Mouse (Mus musculus) kidney, adult 2 months (tissue): ENCODE measurements around the gene Zfp553. TPM values are rescaled to one million over a fixed set of nuclear protein-coding genes. Genes with fewer than 3 reads are reported as not detected.

ENCODE experiments used
- DNase-seq: peaks from one replicate; pipeline ENCODE4 v3.0.0; 2021
- H3K27ac ChIP-seq: fragments of 200-500 bp; 2 replicates; pipeline ENCODE4 v1.5.1; 2012; ENCODE audit warnings: low read depth, low read length, control low read depth, inconsistent platforms; ENCODE audit not compliant: insufficient read depth
- H3K27me3 ChIP-seq: fragments of 200-500 bp; replicated peaks from 2 replicates; pipeline ENCODE4 v1.6.1; 2012; ENCODE audit warnings: mild to moderate bottlenecking, moderate library complexity, low read length, inconsistent platforms; ENCODE audit not compliant: control insufficient read depth, insufficient read depth
- H3K36me3 ChIP-seq: fragments of 200-500 bp; 2 replicates; pipeline ENCODE4 v1.6.1; 2012; ENCODE audit warnings: mild to moderate bottlenecking, moderate library complexity, low read length, inconsistent platforms; ENCODE audit not compliant: control insufficient read depth, insufficient read depth
- H3K4me1 ChIP-seq: fragments of 200-500 bp; 2 replicates; pipeline ENCODE4 v1.6.1; 2011; ENCODE audit warnings: low read length; ENCODE audit not compliant: control insufficient read depth, insufficient read depth
- H3K4me3 ChIP-seq: fragments of 200-500 bp; 2 replicates; pipeline ENCODE4 v1.5.1; 2011; ENCODE audit warnings: mild to moderate bottlenecking, low read depth, low read length, control low read depth; ENCODE audit not compliant: insufficient read depth
- CTCF ChIP-seq: fragments of 200-500 bp; conservative IDR thresholded peaks from 2 replicates; pipeline ENCODE4 v1.5.1; 2011; ENCODE audit warnings: low read depth, mild to moderate bottlenecking, control low read depth, low read length, moderate library complexity, mixed read lengths; ENCODE audit not compliant: insufficient read depth, insufficient read length
- POLR2A ChIP-seq: fragments of 200-500 bp; IDR thresholded peaks from one replicate; pipeline ENCODE4 v1.6.1; 2011; ENCODE audit warnings: low read depth, low read length, control low read depth
- WGBS: fragments of 180-500 bp; shearing (Covaris S2); methylation state at CpG from one replicate; pipeline ENCODE4 v1.1.7; 2018; 5-methylcytosine and 5-hydroxymethylcytosine counted together
- polyA plus RNA-seq: library from polyadenylated mRNA; depleted of rRNA; stranded (reverse); fragments of >200 nt; gene quantifications from 2 replicates; pipeline ENCODE4 v1.2.3, GENCODE M21; 2012

Gene Zfp553
- polyA plus RNA-seq, 1 experiment = 7.9 TPM

DNA sequence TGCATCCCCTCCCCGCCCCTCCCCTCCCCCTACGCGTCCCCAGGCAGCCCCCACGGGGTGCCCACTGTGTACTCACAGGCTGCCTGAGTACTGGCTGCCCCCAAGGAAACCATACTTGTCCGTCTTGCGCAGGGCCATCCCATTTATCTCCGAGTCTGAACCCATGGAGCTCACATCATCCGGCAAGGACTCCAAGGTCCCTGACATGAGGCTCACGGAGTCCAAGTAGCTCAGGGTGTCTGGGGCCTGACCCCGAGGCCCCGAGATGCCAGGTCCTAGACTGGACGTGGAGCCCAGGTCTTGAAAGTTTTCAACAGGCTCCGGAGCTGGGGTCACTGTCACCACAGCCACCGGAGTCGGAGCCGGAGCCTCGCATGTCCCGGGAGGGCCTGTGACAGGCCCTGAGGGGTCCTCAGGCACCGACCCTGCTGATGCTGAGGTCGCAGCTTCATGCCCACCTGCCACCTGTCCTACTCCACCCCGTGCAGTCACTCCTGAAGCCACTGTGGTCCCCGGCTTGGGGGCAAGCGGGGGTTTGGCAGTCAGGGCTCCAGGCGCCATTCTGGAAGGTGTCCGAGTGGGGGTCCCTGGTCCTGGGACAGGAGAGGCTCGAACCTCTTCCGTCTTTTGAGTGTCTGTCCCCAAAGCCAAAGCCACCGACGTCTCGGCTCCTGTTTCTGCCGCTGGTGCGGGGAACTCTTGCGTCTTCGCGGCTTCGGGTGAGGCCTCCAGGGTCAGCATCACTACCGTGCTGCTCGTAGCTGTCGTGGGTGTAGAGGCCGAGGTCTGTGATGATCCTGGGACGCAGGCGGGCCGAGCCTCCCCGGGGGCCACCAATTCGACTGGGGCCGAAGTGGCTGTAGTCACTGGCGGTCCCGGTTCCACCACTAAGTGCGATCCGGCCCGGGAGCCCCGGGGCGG, 25.2 kb upstream of the Zfp553 start:
- Histone ChIP-seq H3K27ac (peak overlapping the region; percentile 76), H3K4me1 (peaks cover 8% of the 10 kb centered on the region; the same call in 1 of the 2 replicates), H3K4me3 (peak overlapping the region; percentile 97), H3K27me3 (no peaks in the 10 kb centered on the region), H3K36me3 (no peaks in the 10 kb centered on the region)
- TF ChIP-seq CTCF = no peak
- no peak for TF ChIP-seq POLR2A
- under 1% methylated on average over 53 of the region's 53 CpGs for WGBS
- DNase-seq = no peak

GRCm38 (mm10) chr7:127208295-127208552, 24.6 kb upstream of the Zfp553 start, which contains the start of gene Tbc1d10b:
Gene Tbc1d10b (minus strand): TSS chr7:127208468.
- 2% methylated on average over 40 of the region's 44 CpGs for WGBS
- peaks cover 8% of the 10 kb centered on the region; the same call in 1 of the 2 replicates for H3K4me1 ChIP-seq
- DNase-seq = no peak
- H3K4me3 ChIP-seq = peak within 1 kb of the TSS; percentile 97
- peak within 1 kb of the TSS; percentile 76 for H3K27ac ChIP-seq
- H3K36me3 ChIP-seq = no peaks in the 10 kb centered on the region
- H3K27me3 ChIP-seq = no peaks in the 10 kb centered on the region
- TF ChIP-seq CTCF = no peak
- no peak for TF ChIP-seq POLR2A

GRCm38 (mm10) chr7:127208553-127209438, 24.1 kb upstream of the Zfp553 start, which contains the start of gene Mylpf:
Gene Mylpf (plus strand): TSS chr7:127208890.
- Histone ChIP-seq H3K4me1 (peaks cover 8% of the 10 kb centered on the region; the same call in 1 of the 2 replicates), H3K27me3 (no peaks in the 10 kb centered on the region), H3K27ac (peak within 1 kb of the TSS; percentile 76), H3K36me3 (no peaks in the 10 kb centered on the region), H3K4me3 (peak within 1 kb of the TSS; percentile 97)
- 0% methylated on average over 44 of the region's 44 CpGs for WGBS
- DNase-seq = peak; percentile 99
- TF ChIP-seq POLR2A (peak; percentile 30), CTCF (peak; percentile 69)

GRCm38 (mm10) chr7:127209851-127210250, 23.0 kb upstream of the Zfp553 start:
- WGBS = 81% methylated on average over 5 of the region's 5 CpGs
- DNase-seq = no peak
- no peak overlapping the region for H3K27ac ChIP-seq
- TF ChIP-seq POLR2A (no peak), CTCF (no peak)
- H3K36me3 ChIP-seq = no peaks in the 10 kb centered on the region
- peaks cover 8% of the 10 kb centered on the region; the same call in 1 of the 2 replicates for H3K4me1 ChIP-seq
- no peaks in the 10 kb centered on the region for H3K27me3 ChIP-seq
- no peak overlapping the region for H3K4me3 ChIP-seq

GRCm38 (mm10) chr7:127210266-127210665, 22.6 kb upstream of the Zfp553 start:
- no peak overlapping the region for H3K4me3 ChIP-seq

GRCm38 (mm10) chr7:127211014-127211745, 21.7 kb upstream of the Zfp553 start:
- H3K36me3 ChIP-seq = no peaks in the 10 kb centered on the region
- TF ChIP-seq CTCF (no peak), POLR2A (no peak)
- DNase-seq = peak; percentile 42
- WGBS = 66% methylated on average over 5 of the region's 5 CpGs
- H3K4me1 ChIP-seq = peaks cover 7% of the 10 kb centered on the region; the same call in 1 of the 2 replicates
- no peaks in the 10 kb centered on the region for H3K27me3 ChIP-seq
- H3K27ac ChIP-seq = no peak overlapping the region
- no peak overlapping the region for H3K4me3 ChIP-seq

More at GRCm38 (mm10) chr7:127210266-127210665, 22.6 kb upstream of the Zfp553 start:
- no peak overlapping the region for H3K27ac ChIP-seq
- WGBS = 83% methylated on average over 4 of the region's 4 CpGs
- no peaks in the 10 kb centered on the region for H3K27me3 ChIP-seq
- TF ChIP-seq CTCF = no peak
- no peak for TF ChIP-seq POLR2A
- H3K36me3 ChIP-seq = no peaks in the 10 kb centered on the region
- H3K4me1 ChIP-seq = peaks cover 8% of the 10 kb centered on the region; the same call in 1 of the 2 replicates
- no peak for DNase-seq
